Mouse (Mus musculus) frontal cortex, adult (tissue): ENCODE measurements at regions not wholly inside any gene's neighbourhood (a gene's known extent, or its start where the extent isn't known, plus 50 kb on each side); places are given as distances from the start of the nearest gene placed in this dataset.

Experiments used
- ATAC-seq: cut with Nextera tagmentation; 2 replicates; pipeline ENCODE4 v1.9.2; 2017; ENCODE audit warnings: mild to moderate bottlenecking, moderate library complexity, mixed read lengths; ENCODE audit not compliant: low TSS enrichment

DNA sequence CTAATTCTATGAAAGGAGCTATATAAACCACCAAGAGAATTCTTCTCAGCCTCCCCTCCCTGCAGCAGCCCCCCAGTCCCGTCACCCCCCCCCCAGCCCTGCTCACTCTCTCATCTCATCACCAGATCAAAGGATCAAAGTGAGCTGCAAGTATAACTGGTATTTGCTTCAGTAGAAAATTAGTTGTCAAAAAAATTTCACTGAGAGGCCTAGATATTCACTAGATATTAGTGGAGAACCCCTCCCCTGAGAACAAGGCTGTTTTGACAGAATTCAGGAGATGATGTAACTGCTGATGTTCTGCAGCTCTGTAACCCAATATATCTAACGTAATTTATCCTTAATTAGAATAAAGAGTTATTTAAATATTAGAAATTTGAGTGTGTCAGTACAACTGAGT lies 124.2 kb upstream of the Slitrk2 start:
- no peak for ATAC-seq

DNA sequence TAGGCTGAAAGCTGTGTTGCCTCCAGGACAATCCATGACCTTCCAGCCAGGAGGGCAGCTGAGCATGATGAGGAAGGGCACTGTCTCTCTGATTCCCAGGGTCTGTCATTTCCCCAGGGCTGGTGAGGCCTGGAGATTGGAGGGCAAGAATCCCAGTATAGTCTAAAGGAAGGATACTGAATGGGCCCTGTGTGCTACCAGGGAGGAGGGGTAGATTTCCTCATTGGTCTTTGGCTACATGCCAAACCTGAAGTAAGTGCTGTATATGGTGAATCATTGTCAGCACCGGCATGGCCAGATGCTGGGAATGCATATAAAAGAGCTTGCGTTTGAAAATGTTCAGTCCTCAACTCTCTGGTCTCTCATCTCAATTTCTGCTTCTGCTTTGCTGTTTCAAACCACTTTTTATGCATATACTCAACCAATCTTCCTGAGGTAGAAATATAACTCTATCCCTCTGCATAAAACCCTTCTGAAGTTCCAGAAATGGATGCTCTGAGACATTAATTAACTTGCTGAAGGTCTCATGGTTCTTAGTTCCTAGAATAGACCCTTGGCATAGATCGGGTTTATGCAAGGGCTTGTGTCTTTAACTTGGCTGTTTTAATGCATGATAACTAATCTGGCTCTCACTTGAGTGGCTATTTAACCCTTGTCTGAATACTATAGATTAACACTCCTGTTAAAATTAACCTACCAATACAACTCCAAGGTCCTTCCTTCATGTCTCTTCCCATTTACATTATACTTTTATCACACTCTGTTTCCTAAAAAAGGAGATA lies 122.1 kb upstream of the Slitrk2 start:
- ATAC-seq = 0 out of 2 replicates have a peak, but pooled peaks have one; percentile 44

DNA sequence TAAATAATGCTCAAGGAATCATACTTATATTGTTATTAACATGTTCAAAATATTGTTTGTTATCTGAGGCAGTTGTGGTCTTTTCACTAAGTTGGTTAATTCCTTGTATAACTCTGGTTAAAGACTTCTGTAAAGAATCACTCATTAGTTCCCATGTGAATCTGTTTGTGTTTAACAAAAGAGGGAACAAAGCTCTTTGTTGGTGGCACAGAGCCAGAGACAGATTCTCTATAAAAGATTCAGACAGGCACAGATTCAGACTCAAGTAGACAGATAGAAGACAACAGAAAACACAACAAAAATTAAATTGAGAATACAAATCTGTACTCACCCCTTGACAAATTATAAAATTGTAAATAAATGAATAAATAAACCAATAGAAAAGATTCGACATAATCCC lies 120.2 kb upstream of the Slitrk2 start:
- no peak for ATAC-seq

DNA sequence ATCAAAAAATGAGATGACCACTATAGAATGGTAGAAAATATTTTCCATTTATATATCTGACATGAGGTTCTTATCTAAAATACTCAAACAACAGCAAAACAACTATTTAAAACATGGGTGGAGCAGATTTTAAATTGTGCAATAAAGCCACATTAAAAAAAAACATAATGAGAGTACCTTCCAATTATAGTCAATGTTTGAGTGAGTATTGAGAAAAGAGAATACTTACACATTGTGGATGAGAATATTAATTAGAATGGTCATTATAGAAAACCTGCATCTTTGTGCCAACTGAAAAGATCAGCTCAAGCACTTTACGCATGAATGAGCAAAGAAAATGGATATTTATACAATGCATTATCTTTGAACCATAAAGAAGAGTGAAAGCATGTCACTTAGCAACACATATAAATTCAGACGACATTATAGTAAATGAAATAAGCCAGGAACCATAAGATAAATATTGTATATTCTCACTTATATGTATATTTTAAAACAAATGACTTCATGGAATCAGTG lies 105.1 kb upstream of the Slitrk2 start:
- no peak for ATAC-seq

DNA sequence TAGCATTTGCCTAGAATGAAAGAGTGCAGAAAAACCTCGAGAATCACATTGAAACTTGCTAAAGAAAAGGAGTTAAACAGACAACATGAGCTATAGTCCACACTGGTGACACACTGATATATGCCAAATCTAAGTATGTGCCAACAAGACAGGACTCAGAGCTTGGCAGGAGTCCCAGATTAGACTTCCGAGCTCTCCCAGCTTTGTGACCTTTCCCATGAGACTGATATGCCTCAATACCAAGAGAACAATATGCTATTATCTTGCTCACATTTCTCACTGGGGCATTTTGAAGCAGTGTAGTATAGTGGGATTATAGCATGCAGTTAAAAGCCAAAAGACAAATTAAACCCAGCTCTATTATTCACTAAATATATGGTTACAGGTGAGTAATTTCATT lies 94.6 kb upstream of the Slitrk2 start:
- ATAC-seq = 0 out of 2 replicates have a peak, but pooled peaks have one; percentile 9
